Mouse (Mus musculus): ENCODE data around the gene C130026I21Rik. TPM values are rescaled to one million over a fixed set of nuclear protein-coding genes. Genes with fewer than 3 reads are reported as not detected.
"Not testable (repeated sequence)": the region's sequence is repeated elsewhere in the genome, so short reads cannot be mapped to it uniquely, and the experiment has no call there.

The C130026I21Rik gene
- polyA plus RNA-seq, 1 experiment from 2014 or later, result 0.37 TPM

DNA sequence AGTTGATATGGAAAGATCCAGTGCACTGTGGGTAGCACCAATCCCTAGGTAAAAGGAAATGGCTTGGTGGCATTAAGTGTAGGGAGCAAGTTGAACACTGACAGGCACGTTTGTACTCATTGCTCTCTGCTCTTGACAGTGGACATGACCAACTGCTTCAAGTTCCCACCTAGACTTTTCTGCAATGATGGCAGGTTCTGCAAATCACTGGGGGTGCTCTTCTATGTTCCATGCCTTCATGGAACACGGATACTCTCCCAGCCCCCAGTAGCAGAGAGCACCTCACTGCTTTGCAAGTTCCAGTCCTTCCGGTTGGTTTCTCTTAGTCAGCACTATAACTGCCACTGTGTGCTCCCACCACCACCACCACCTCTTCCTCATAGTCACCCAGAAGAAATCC lies 156.3 kb downstream of the C130026I21Rik start:
- H3K4me3 ChIP-seq (replicated peaks; ENCODE audit: low read depth, low read length); H3K9me3 ChIP-seq (ENCODE audit: control insufficient read depth, low read length); H3K27me3 ChIP-seq (ENCODE audit: control insufficient read depth, insufficient read depth, low read length); H3K36me3 ChIP-seq (ENCODE audit: control insufficient read depth, insufficient read depth, low read length); H3K9ac ChIP-seq (replicated peaks; ENCODE audit: low read length); DNase-seq; H3K4me2 ChIP-seq (ENCODE audit: low read length); H3K4me1 ChIP-seq (ENCODE audit: control insufficient read depth, insufficient read depth, low read length); H3K27ac ChIP-seq (replicated peaks; ENCODE audit: low read depth, low read length): not testable (repeated sequence)
- WGBS, result 78% methylated on average over 3 of the region's 3 CpGs
- peak; percentile 78 for ATAC-seq (ENCODE audit: low FRiP score, low TSS enrichment)

DNA sequence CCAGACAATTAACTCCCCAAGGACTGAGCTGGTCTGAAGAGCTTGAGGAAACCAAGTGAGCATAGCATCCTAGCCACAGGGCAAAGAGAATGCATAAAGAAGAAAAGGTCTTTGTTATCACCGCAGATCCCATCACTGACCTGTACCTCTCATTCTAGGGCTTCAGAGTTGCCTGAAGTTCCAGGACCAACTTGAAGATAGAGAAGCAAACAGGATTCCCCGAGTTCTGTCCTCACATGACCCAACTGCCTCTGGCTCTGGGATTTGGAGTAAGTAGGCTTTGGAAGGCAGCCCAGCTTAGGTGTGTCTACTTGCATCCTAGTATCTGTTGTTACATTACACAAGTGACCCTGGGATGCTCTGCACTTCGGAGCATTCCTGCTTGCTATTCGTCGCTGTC lies 157.5 kb downstream of the C130026I21Rik start:
- H3K27me3 ChIP-seq (ENCODE audit: control insufficient read depth, insufficient read depth, low read length); H3K36me3 ChIP-seq (ENCODE audit: control insufficient read depth, insufficient read depth, low read length); DNase-seq; H3K9ac ChIP-seq (replicated peaks; ENCODE audit: low read length); ATAC-seq (ENCODE audit: low FRiP score, low TSS enrichment); H3K4me1 ChIP-seq (ENCODE audit: control insufficient read depth, insufficient read depth, low read length); H3K4me3 ChIP-seq (replicated peaks; ENCODE audit: low read depth, low read length); H3K4me2 ChIP-seq (ENCODE audit: low read length); H3K27ac ChIP-seq (replicated peaks; ENCODE audit: low read depth, low read length); H3K9me3 ChIP-seq (ENCODE audit: control insufficient read depth, low read length): not testable (repeated sequence)
- WGBS, result 73% methylated on average over 2 of the region's 5 CpGs

DNA sequence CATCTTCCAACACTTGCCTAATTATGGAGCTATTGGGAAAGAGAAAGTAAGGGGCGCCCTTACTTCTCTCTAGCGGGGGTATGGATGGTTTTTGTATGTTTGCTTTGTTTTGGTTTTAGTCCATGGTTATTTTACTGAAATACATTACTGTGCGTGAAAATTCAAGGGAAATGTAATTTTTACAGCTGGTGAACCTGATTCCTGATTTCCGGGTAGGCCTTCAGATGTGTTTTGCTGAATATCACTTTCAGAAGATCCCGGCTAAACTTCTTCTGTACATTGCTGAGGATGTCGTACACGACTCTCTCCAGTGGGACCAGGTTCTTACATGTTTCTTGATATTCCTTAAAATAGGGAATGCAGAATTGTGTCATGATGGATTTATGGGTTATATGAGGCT lies 158.1 kb downstream of the C130026I21Rik start:
- not testable (repeated sequence) for H3K4me3 ChIP-seq (replicated peaks; ENCODE audit: low read depth, low read length); H3K4me1 ChIP-seq (ENCODE audit: control insufficient read depth, insufficient read depth, low read length); H3K27me3 ChIP-seq (ENCODE audit: control insufficient read depth, insufficient read depth, low read length); H3K27ac ChIP-seq (replicated peaks; ENCODE audit: low read depth, low read length); H3K9me3 ChIP-seq (ENCODE audit: control insufficient read depth, low read length); DNase-seq; H3K9ac ChIP-seq (replicated peaks; ENCODE audit: low read length); H3K4me2 ChIP-seq (ENCODE audit: low read length); H3K36me3 ChIP-seq (ENCODE audit: control insufficient read depth, insufficient read depth, low read length)
- peak; percentile 60; the same call in 1 of the 2 replicates for ATAC-seq (ENCODE audit: low FRiP score, low TSS enrichment)
- WGBS, result 83% methylated on average over 7 of the region's 7 CpGs

DNA sequence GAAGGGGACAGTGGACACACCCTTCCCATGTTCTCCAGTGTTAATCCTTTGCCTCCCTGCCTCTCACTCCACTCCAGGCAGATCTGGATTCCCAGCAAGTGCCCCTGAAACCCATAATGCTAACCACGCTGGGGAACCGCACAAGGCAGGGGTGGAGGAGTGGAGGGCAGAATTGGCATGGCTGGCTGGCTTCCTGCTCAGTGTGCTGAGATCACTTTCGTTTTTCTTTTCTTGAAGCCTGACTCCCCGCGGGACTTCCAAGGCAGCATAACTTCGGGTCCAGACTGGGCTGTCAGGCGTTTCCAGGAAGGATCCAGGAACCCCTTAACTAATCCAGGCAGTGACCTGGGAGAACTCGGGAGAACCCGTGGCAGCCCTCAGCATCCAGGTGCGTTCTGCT lies 158.8 kb downstream of the C130026I21Rik start:
- not testable (repeated sequence) for H3K4me3 ChIP-seq (replicated peaks; ENCODE audit: low read depth, low read length); ATAC-seq (ENCODE audit: low FRiP score, low TSS enrichment); H3K9me3 ChIP-seq (ENCODE audit: control insufficient read depth, low read length); H3K9ac ChIP-seq (replicated peaks; ENCODE audit: low read length); H3K4me1 ChIP-seq (ENCODE audit: control insufficient read depth, insufficient read depth, low read length); H3K36me3 ChIP-seq (ENCODE audit: control insufficient read depth, insufficient read depth, low read length); H3K27me3 ChIP-seq (ENCODE audit: control insufficient read depth, insufficient read depth, low read length); H3K27ac ChIP-seq (replicated peaks; ENCODE audit: low read depth, low read length); DNase-seq; H3K4me2 ChIP-seq (ENCODE audit: low read length)
- WGBS, result 75% methylated on average over 9 of the region's 10 CpGs

DNA sequence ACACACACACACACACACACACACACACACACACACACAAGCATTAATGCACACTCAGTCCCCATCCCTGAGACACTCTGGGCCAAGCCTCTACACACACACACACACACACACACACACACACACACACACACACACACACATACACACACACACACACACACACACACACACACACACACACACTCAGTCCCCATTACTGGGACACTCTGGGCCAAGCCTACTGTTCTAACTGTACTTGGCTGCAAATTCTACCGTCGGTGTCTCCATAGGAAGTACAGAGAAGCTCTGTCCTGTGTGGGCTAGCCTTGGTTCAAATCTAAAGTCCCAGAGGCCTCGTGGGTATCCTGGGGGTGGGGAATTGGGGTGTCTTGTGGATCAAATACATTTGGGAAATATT lies 159.5 kb downstream of the C130026I21Rik start:
- not testable (repeated sequence) for DNase-seq; H3K27me3 ChIP-seq (ENCODE audit: control insufficient read depth, insufficient read depth, low read length); H3K4me3 ChIP-seq (replicated peaks; ENCODE audit: low read depth, low read length); H3K36me3 ChIP-seq (ENCODE audit: control insufficient read depth, insufficient read depth, low read length); H3K9ac ChIP-seq (replicated peaks; ENCODE audit: low read length); H3K4me2 ChIP-seq (ENCODE audit: low read length); H3K27ac ChIP-seq (replicated peaks; ENCODE audit: low read depth, low read length); H3K4me1 ChIP-seq (ENCODE audit: control insufficient read depth, insufficient read depth, low read length); ATAC-seq (ENCODE audit: low FRiP score, low TSS enrichment); H3K9me3 ChIP-seq (ENCODE audit: control insufficient read depth, low read length)
- WGBS, result 70% methylated on average over 2 of the region's 3 CpGs

DNA sequence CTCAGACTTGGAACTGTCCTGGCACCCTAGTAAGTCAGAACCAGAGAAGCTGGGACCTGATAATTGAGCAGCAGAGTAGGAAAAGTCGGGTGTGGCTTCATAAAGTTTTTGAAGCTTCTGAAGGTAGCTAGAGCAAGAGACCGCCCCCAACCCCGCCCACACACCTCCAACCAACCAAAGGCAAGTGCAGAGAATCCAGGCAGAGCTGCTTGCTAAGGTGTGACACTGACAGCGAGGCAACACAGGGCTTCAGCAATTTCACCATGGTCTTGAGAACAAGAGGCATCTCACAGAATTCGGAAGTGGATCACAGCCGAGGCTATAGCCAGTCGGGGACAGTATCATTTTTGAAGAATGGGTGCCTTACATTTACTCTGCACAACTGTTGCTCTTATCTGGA lies 160.6 kb downstream of the C130026I21Rik start, which contains the start of gene A530032D15Rik:
A530032D15Rik (minus strand) TSS at position 101 of the 400 bp plus-strand sequence.
- not testable (repeated sequence) for H3K4me3 ChIP-seq (replicated peaks; ENCODE audit: low read depth, low read length); H3K9ac ChIP-seq (replicated peaks; ENCODE audit: low read length); H3K9me3 ChIP-seq (ENCODE audit: control insufficient read depth, low read length); ATAC-seq (ENCODE audit: low FRiP score, low TSS enrichment); H3K27ac ChIP-seq (replicated peaks; ENCODE audit: low read depth, low read length); H3K27me3 ChIP-seq (ENCODE audit: control insufficient read depth, insufficient read depth, low read length); H3K36me3 ChIP-seq (ENCODE audit: control insufficient read depth, insufficient read depth, low read length); H3K4me1 ChIP-seq (ENCODE audit: control insufficient read depth, insufficient read depth, low read length); H3K4me2 ChIP-seq (ENCODE audit: low read length); DNase-seq
- WGBS, result 75% methylated on average over 1 of the region's 7 CpGs

DNA sequence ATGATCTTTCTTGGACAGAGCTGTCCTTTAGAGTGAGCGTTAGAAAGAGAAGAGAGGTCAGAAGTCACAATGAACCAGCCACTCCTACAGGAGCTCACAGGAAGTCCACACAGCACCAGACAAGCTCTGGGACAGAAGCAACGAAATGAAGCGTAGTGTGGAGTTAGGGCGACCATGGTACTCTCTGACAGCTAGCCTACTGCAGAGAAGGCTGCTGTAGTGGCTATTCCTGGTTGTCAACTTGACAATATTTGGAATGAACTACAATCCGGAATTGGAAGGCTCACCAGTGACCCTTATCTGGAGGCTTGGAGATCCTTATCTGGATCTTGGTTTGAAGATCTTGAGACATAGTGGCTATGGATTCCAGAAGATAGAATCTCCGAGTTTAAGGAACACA lies 164.4 kb downstream of the C130026I21Rik start:
- WGBS, result 73% methylated on average over 5 of the region's 6 CpGs
- H3K27ac ChIP-seq (replicated peaks; ENCODE audit: low read depth, low read length); H3K36me3 ChIP-seq (ENCODE audit: control insufficient read depth, insufficient read depth, low read length); H3K4me1 ChIP-seq (ENCODE audit: control insufficient read depth, insufficient read depth, low read length); ATAC-seq (ENCODE audit: low FRiP score, low TSS enrichment); DNase-seq; H3K4me3 ChIP-seq (replicated peaks; ENCODE audit: low read depth, low read length); H3K9me3 ChIP-seq (ENCODE audit: control insufficient read depth, low read length); H3K4me2 ChIP-seq (ENCODE audit: low read length); H3K27me3 ChIP-seq (ENCODE audit: control insufficient read depth, insufficient read depth, low read length); H3K9ac ChIP-seq (replicated peaks; ENCODE audit: low read length): not testable (repeated sequence)

DNA sequence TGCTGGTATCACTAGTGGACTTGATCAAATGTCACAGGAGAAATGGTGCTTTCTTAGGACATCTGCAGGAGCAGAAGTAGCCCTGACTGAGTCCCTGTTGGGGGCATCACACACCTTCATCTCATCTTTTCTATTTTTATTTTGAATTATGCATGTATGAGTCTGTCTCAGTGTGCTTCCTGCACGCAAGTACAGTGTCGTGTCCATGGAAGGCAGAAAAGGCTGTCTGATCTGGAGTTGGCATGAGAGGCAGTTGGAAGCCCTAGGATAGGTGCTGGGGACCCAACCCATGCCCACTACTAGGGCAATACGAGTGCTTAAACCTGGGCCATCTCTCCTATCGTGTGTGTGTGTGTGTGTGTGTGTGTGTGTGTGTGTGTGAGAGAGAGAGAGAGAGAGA lies 165.0 kb downstream of the C130026I21Rik start:
- WGBS, result 81% methylated on average over 4 of the region's 4 CpGs
- H3K9me3 ChIP-seq (ENCODE audit: control insufficient read depth, low read length), result not testable (repeated sequence)

DNA sequence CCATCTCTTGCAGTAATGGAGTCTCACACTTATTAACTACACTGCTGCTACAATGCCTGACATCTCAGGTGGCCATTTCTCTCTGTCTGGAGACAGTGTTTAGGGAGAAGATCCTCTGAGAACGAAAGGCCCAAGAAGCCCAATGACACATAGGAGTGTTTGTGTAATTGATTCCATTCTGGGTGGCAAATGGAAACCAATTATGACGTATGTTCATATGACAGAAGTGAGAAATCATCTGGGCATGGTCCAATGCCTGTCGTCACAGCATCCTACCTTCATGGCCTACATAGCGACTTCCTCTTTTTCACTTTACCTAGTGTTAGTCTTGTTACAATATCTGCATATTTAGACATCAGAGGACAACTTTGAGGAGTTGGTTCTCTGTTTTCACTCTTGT lies 168.6 kb downstream of the C130026I21Rik start:
- not testable (repeated sequence) for ATAC-seq (ENCODE audit: low FRiP score, low TSS enrichment); H3K36me3 ChIP-seq (ENCODE audit: control insufficient read depth, insufficient read depth, low read length)

More for the DNA sequence above, 165.0 kb downstream of the C130026I21Rik start:
- not testable (repeated sequence) for H3K4me1 ChIP-seq (ENCODE audit: control insufficient read depth, insufficient read depth, low read length); DNase-seq; H3K27ac ChIP-seq (replicated peaks; ENCODE audit: low read depth, low read length); H3K4me3 ChIP-seq (replicated peaks; ENCODE audit: low read depth, low read length); H3K36me3 ChIP-seq (ENCODE audit: control insufficient read depth, insufficient read depth, low read length); ATAC-seq (ENCODE audit: low FRiP score, low TSS enrichment); H3K9ac ChIP-seq (replicated peaks; ENCODE audit: low read length); H3K4me2 ChIP-seq (ENCODE audit: low read length); H3K27me3 ChIP-seq (ENCODE audit: control insufficient read depth, insufficient read depth, low read length)

More for the DNA sequence above, 168.6 kb downstream of the C130026I21Rik start:
- not testable (repeated sequence) for H3K27me3 ChIP-seq (ENCODE audit: control insufficient read depth, insufficient read depth, low read length); H3K27ac ChIP-seq (replicated peaks; ENCODE audit: low read depth, low read length); DNase-seq; H3K4me1 ChIP-seq (ENCODE audit: control insufficient read depth, insufficient read depth, low read length); H3K9me3 ChIP-seq (ENCODE audit: control insufficient read depth, low read length); H3K9ac ChIP-seq (replicated peaks; ENCODE audit: low read length); H3K4me3 ChIP-seq (replicated peaks; ENCODE audit: low read depth, low read length); H3K4me2 ChIP-seq (ENCODE audit: low read length)
- 86% methylated on average over 4 of the region's 4 CpGs for WGBS

All from midbrain, embryonic 14.5 days (tissue).